Mouse (Mus musculus) retina, postnatal 1 day (tissue): ENCODE results near the gene Gdpd2.

Experiments
- DNase-seq: peaks from one replicate; pipeline ENCODE4 v3.0.0-alpha.2; 2012

Gdpd2 gene

DNA sequence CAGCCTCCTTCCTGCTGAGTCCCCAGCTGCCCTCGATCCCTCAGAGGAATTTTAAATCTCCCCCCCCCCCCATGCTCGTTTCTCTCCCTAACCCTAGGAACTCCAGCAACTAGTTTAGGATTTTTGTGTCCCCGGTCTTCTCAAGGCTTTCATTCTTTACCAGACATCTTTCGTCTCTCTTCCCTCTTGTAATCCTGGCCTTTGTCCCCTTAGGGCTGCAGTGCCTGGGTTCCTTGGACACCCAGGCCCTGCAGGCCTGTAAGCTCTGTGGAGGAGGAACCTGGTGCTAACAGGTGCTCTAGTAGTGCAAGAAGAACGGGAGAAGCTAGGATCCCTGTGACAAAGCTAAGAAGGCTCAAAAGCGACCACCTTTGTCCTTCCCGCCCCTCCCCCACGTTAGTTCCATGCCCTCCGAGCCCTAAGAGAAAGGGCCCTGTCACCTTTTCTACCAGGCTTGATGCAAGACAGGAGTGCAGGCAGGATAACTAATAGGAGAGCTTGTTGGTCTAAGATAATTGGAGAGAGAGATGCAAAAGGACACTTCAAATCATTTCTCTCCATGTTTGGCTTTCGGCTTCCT lies 48.1 kb downstream of the Gdpd2 start:
- no peak for DNase-seq

DNA sequence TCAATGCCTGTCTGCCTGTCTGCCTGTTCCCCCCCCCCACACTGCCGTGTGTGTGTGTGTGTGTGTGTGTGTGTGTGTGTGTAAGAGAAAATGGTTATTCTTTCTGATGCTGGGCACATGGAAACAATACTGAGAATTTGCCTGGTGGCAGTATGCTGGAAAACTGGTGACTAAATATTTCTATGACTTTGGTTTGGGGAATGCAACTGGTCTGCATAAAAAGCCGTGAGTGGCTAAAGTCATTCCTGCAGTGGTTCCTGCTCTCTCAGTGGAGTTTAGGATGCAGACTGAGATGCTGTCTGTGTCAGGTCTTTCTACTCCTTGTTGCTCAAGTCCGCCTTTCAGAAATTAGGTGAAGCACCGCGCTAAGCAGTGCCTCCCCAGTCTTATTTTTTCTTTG lies 48.7 kb downstream of the Gdpd2 start:
- DNase-seq, result no peak
